Mouse (Mus musculus) spleen, adult 12 weeks (tissue): Measurements from ENCODE around the gene Gm45337.
"Not testable (repeated sequence)": the region's sequence is repeated elsewhere in the genome, so short reads cannot be mapped to it uniquely, and the experiment has no call there.

ENCODE experiments used
- DNase-seq: peaks from one replicate; pipeline ENCODE4 v3.0.0; 2022; ENCODE audit warnings: low spot score

The Gm45337 gene

GRCm38 (mm10) chr7:142144507-142144906 is at the start of gene Gm45337:
Gene Gm45337, minus strand, starts transcription at chr7:142144607.
- DNase-seq: no peak

GRCm38 (mm10) chr7:142190289-142190688 is 45.9 kb upstream of the Gm45337 start, which contains the start of gene Gm10153:
Gene Gm10153, minus strand, starts transcription at chr7:142190389.
- no peak for DNase-seq

- no peak for DNase-seq
Measured at GRCm38 (mm10) chr7:142188156-142188555, 43.7 kb upstream of the Gm45337 start.

- DNase-seq: no peak
Measured at GRCm38 (mm10) chr7:142181021-142181420, 36.6 kb upstream of the Gm45337 start.

GRCm38 (mm10) chr7:142178685-142179084 is 34.3 kb upstream of the Gm45337 start:
- DNase-seq: no peak

GRCm38 (mm10) chr7:142175905-142176304 is 31.5 kb upstream of the Gm45337 start, which contains the start of gene Krtap5-2:
Gene Krtap5-2, minus strand, starts transcription at chr7:142176005.
- not testable (repeated sequence) for DNase-seq

- no peak for DNase-seq
Measured at GRCm38 (mm10) chr7:142169836-142170235, 25.4 kb upstream of the Gm45337 start.

GRCm38 (mm10) chr7:142165639-142166038 is 21.2 kb upstream of the Gm45337 start, which contains the start of gene Gm4553:
Gene Gm4553, minus strand, starts transcription at chr7:142165739.
- not testable (repeated sequence) for DNase-seq

GRCm38 (mm10) chr7:142159366-142159765 is 15.0 kb upstream of the Gm45337 start:
- DNase-seq: no peak

- not testable (repeated sequence) for DNase-seq
Measured at GRCm38 (mm10) chr7:142157013-142157412, 12.6 kb upstream of the Gm45337 start, which contains the start of gene Gm29735. Gene Gm29735, minus strand, starts transcription at chr7:142157113.

- no peak for DNase-seq
Measured at GRCm38 (mm10) chr7:142155308-142155707, 10.9 kb upstream of the Gm45337 start.

GRCm38 (mm10) chr7:142152191-142152590 is 7.8 kb upstream of the Gm45337 start:
- DNase-seq: no peak

GRCm38 (mm10) chr7:142148633-142149032 is 4.2 kb upstream of the Gm45337 start:
- no peak for DNase-seq

GRCm38 (mm10) chr7:142146033-142146432 is 1.6 kb upstream of the Gm45337 start:
- no peak for DNase-seq

GRCm38 (mm10) chr7:142145413-142145940 is 1.1 kb upstream of the Gm45337 start:
- no peak for DNase-seq

- not testable (repeated sequence) for DNase-seq
Measured at GRCm38 (mm10) chr7:142143506-142144010, 849 bp downstream of the Gm45337 start.

- DNase-seq: no peak
Measured at GRCm38 (mm10) chr7:142140696-142141095, 3.7 kb downstream of the Gm45337 start.

GRCm38 (mm10) chr7:142135934-142136333 is 8.5 kb downstream of the Gm45337 start, which contains the start of gene Gm39115:
Gene Gm39115, minus strand, starts transcription at chr7:142136034.
- DNase-seq: not testable (repeated sequence)

GRCm38 (mm10) chr7:142134206-142134995 is 10.0 kb downstream of the Gm45337 start:
- no peak for DNase-seq

- DNase-seq: no peak
Measured at GRCm38 (mm10) chr7:142128843-142129242, 15.6 kb downstream of the Gm45337 start.

- DNase-seq: not testable (repeated sequence)
Measured at GRCm38 (mm10) chr7:142120629-142121028, 23.8 kb downstream of the Gm45337 start, which contains the start of gene Gm45618. Gene Gm45618, minus strand, starts transcription at chr7:142120729.

GRCm38 (mm10) chr7:142119632-142120031 is 24.8 kb downstream of the Gm45337 start:
- no peak for DNase-seq

- DNase-seq: no peak
Measured at GRCm38 (mm10) chr7:142104747-142105146, 39.7 kb downstream of the Gm45337 start.
